Mouse (Mus musculus): ENCODE data around the gene Flt3l. TPM values are rescaled to one million over a fixed set of nuclear protein-coding genes. Genes with fewer than 3 reads are reported as not detected.

Gene Flt3l
- polyA plus RNA-seq, 1 experiment from 2014 or later: 1.7 TPM

DNA sequence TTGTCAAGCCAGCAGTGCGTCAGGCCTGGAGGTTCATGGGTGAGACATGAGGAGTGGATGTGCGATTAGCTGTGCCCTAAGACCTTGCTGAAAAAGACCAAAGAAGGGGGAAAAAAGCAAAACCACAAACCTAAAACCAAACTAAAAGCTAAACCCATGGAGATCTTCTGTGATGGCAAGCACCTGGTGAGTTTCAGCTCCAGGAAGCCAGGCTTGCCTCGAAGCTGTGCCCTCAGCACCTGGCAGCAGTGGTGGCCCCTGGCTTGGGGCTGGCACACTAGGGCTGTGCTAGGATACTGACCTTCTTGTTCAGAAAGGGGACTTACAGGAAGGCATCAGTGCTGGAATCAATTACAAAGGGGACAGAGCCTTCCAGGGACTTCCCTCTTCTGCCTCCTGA, 5.1 kb upstream of the Flt3l start:
- ATAC-seq (ENCODE audit: low FRiP score): no peak
- DNase-seq (ENCODE audit: low spot score): no peak
- no peaks in the 10 kb centered on the region for H3K27me3 ChIP-seq (ENCODE audit: control insufficient read depth, insufficient read depth, low read length)
- H3K4me3 ChIP-seq (replicated peaks; ENCODE audit: low read length): no peak overlapping the region
- H3K27ac ChIP-seq: no peak overlapping the region
- peaks cover 6% of the 10 kb centered on the region; the same call in 1 of the 2 replicates for H3K36me3 ChIP-seq (replicated peaks; ENCODE audit: control insufficient read depth, insufficient read depth)
- 91% methylated on average over 3 of the region's 3 CpGs for WGBS
- H3K4me2 ChIP-seq (replicated peaks): no peak overlapping the region
- no peaks in the 10 kb centered on the region for H3K4me1 ChIP-seq (replicated peaks; ENCODE audit: control insufficient read depth, insufficient read depth, low read length)
- H3K9me3 ChIP-seq (ENCODE audit: control insufficient read depth, low read length): no peaks in the 10 kb centered on the region
- no peak overlapping the region for H3K9ac ChIP-seq

DNA sequence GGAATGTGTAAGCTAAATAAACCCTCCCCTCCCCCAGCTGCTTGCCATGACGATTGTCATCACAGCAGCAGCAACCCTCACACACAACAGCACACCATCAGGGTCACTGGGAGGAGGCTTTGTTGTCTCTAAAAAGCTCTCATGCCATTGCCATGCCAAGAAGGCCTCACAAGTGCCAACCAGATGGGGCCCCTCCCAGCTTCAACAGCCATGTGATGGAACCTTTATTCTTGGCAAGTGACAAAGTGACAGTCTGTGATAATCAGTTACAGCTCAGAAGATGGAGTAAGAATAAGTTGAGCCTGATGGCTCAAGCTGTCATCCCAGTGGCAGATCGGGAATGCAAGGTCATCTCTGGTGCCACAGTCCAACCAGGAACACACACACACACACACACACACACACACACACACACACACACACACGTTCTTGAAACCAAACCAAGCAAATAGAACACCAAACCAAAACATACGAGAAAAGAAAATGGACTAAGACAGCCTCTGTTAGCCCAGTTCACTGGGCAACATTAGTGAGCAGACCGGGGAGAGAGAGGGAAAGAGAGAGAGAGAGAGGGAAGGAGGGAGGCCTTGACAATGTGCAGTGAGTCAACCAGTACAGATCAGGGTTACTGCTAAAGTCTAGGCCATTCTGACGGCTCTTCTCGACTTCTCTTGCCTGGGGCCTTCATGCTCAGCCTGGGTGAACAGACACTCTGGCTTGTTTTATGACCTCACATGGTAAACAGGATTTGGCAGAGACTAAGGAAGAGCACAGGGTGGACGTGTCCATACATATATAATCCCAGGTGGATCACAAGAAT, 3.9 kb upstream of the Flt3l start:
- H3K27ac ChIP-seq: no peak overlapping the region
- no peak overlapping the region for H3K4me3 ChIP-seq (replicated peaks; ENCODE audit: low read length)
- WGBS: 79% methylated on average over 8 of the region's 8 CpGs
- H3K36me3 ChIP-seq (replicated peaks; ENCODE audit: control insufficient read depth, insufficient read depth): peaks cover 6% of the 10 kb centered on the region; the same call in 1 of the 2 replicates
- H3K9ac ChIP-seq: no peak overlapping the region
- ATAC-seq (ENCODE audit: low FRiP score): no peak
- 0 out of 2 replicates have a peak, but pooled peaks cover 6% of the 10 kb centered on the region for H3K4me1 ChIP-seq (replicated peaks; ENCODE audit: control insufficient read depth, insufficient read depth, low read length)
- no peak for DNase-seq (ENCODE audit: low spot score)
- H3K9me3 ChIP-seq (ENCODE audit: control insufficient read depth, low read length): no peaks in the 10 kb centered on the region
- no peak overlapping the region for H3K4me2 ChIP-seq (replicated peaks)
- H3K27me3 ChIP-seq (ENCODE audit: control insufficient read depth, insufficient read depth, low read length): 0 out of 2 replicates have a peak, but pooled peaks cover 5% of the 10 kb centered on the region

DNA sequence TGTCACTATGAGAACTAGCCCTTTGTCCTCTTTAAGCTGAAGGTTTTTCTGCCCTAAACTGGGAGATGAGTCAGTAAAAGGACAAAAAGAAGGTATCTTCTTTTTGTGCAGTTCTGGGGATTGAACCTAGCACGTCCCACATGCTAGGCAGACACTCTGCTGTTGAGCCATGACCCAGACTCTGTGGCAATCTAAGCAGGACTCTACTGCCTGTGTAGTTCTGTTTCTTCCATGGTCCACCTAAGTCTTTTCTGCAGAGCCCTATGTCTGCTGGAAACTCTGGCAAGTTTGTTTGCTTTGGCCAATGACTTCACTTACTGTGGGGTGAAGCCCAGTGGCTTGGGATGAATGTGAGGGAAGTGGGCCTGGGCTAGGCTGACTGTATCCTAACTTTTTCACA, 2.2 kb upstream of the Flt3l start:
- H3K4me2 ChIP-seq (replicated peaks): no peak overlapping the region
- ATAC-seq (ENCODE audit: low FRiP score) (no peak), DNase-seq (ENCODE audit: low spot score) (no peak)
- 0 out of 2 replicates have a peak, but pooled peaks cover 6% of the 10 kb centered on the region for H3K4me1 ChIP-seq (replicated peaks; ENCODE audit: control insufficient read depth, insufficient read depth, low read length)
- H3K4me3 ChIP-seq (replicated peaks; ENCODE audit: low read length): no peak overlapping the region
- H3K9me3 ChIP-seq (ENCODE audit: control insufficient read depth, low read length): no peaks in the 10 kb centered on the region
- H3K9ac ChIP-seq: no peak overlapping the region
- 75% methylated on average over 1 of the region's 1 CpGs for WGBS
- no peak overlapping the region for H3K27ac ChIP-seq
- 0 out of 2 replicates have a peak, but pooled peaks cover 5% of the 10 kb centered on the region for H3K27me3 ChIP-seq (ENCODE audit: control insufficient read depth, insufficient read depth, low read length)
- peaks cover 6% of the 10 kb centered on the region; the same call in 1 of the 2 replicates for H3K36me3 ChIP-seq (replicated peaks; ENCODE audit: control insufficient read depth, insufficient read depth)

DNA sequence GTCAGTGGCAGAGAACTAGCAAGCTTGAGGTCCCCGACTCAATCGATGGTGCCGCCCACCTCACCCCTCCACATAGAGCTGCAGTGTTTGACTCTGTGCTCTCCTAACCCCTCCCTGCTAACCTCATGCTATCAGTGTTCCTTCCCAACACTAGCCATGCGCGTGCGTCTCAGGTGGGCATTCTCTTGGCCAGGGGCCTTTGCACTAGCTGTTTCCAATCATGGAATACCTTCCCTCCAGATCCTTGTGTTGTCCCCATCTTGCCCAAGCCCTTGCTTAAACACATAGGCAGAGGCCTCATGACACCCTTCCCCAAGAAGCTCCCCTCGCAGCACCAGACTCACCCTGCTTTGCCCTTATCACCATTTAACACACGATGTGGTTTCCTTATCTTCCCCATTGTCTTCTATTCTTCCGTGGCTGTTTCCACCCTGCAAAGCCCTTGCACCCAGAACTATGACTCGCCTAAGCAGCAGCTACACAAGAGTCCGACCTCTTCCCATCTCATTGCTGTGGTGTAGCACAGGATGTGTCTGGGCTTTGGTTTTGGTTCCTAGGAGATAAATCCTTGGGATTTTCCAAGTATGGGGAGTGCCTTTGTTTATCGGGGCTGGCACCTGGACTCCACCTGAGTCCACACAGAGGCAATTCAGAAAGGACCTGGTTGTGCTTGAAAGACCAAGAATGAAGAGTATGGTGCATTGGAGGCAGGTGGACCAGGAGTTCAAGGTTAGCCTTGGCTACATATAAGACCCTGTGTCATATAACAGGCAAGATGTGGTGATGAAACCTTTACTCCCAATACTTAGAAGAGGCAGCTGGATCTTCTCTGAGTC, 1.2 kb upstream of the Flt3l start:
- WGBS: 86% methylated on average over 12 of the region's 12 CpGs
- DNase-seq (ENCODE audit: low spot score): no peak
- H3K9me3 ChIP-seq (ENCODE audit: control insufficient read depth, low read length): no peaks in the 10 kb centered on the region
- 0 out of 2 replicates have a peak, but pooled peaks cover 6% of the 10 kb centered on the region for H3K4me1 ChIP-seq (replicated peaks; ENCODE audit: control insufficient read depth, insufficient read depth, low read length)
- ATAC-seq (ENCODE audit: low FRiP score): no peak
- H3K9ac ChIP-seq: no peak overlapping the region
- no peak overlapping the region for H3K27ac ChIP-seq
- no peak overlapping the region for H3K4me3 ChIP-seq (replicated peaks; ENCODE audit: low read length)
- H3K27me3 ChIP-seq (ENCODE audit: control insufficient read depth, insufficient read depth, low read length): 0 out of 2 replicates have a peak, but pooled peaks cover 5% of the 10 kb centered on the region
- H3K36me3 ChIP-seq (replicated peaks; ENCODE audit: control insufficient read depth, insufficient read depth): peaks cover 3% of the 10 kb centered on the region; the same call in 1 of the 2 replicates
- no peak overlapping the region for H3K4me2 ChIP-seq (replicated peaks)

DNA sequence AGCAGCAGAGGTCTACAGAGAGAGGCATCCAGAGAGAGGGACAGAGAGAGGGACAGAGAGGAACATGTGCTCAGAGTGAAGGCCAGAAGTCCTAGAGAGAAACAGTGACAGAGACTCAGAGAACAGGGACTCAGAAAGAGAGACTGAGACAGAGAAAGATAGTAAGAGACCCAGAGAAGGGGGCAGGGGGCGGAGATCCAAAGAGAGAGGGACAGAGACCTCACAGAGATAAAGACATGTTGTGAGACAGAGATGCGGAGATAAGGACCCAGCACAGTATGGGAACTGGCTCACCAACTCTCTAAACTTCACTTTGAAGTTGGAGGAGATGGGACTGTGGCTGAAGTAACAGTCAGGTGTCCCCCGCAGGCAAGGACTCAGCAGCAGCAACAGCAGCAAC, 862 bp downstream of the Flt3l start:
- H3K4me3 ChIP-seq (replicated peaks; ENCODE audit: low read length): no peak overlapping the region
- ATAC-seq (ENCODE audit: low FRiP score): no peak
- WGBS: 86% methylated on average over 3 of the region's 3 CpGs

DNA sequence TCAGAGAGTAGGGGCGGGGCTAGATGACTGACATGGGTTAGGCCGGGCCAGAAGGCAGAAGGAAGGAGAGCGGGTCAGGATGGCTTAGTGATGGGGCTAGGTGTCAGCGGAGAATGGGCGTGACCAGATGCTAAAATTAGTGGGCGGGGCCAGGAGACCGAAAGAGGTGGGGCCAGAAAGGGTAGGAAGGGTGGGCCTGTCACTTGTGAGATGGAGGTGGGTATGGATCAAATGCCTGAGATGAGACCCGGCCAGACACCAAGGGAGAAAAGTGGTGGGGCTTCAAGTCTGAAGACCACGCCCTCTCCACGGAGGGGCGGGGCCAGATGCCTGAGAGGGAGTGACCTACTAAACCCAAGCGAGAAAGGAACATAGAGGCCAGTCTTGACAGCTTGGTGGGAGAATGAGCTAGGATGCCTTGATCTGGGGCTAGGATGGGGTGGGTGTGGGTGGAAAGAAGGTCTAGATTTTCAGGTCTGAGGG, 1.6 kb downstream of the Flt3l start:
- DNase-seq (ENCODE audit: low spot score) (no peak), ATAC-seq (ENCODE audit: low FRiP score) (0 out of 2 replicates have a peak, but pooled peaks have one; percentile 14)
- Histone ChIP-seq H3K4me2 (replicated peaks) (no peak overlapping the region), H3K4me1 (replicated peaks; ENCODE audit: control insufficient read depth, insufficient read depth, low read length) (0 out of 2 replicates have a peak, but pooled peaks cover 6% of the 10 kb centered on the region), H3K9me3 (ENCODE audit: control insufficient read depth, low read length) (no peaks in the 10 kb centered on the region), H3K36me3 (replicated peaks; ENCODE audit: control insufficient read depth, insufficient read depth) (no peaks in the 10 kb centered on the region), H3K27ac (no peak overlapping the region), H3K27me3 (ENCODE audit: control insufficient read depth, insufficient read depth, low read length) (0 out of 2 replicates have a peak, but pooled peaks cover 5% of the 10 kb centered on the region), H3K4me3 (replicated peaks; ENCODE audit: low read length) (no peak overlapping the region), H3K9ac (no peak overlapping the region)
- 6% methylated on average over 12 of the region's 12 CpGs for WGBS

More for the DNA sequence above, 862 bp downstream of the Flt3l start:
- no peak for DNase-seq (ENCODE audit: low spot score)
- Histone ChIP-seq H3K4me2 (replicated peaks) (peak overlapping the region; percentile 62; the same call in 1 of the 2 replicates), H3K27ac (no peak overlapping the region), H3K27me3 (ENCODE audit: control insufficient read depth, insufficient read depth, low read length) (0 out of 2 replicates have a peak, but pooled peaks cover 5% of the 10 kb centered on the region), H3K9ac (no peak overlapping the region), H3K36me3 (replicated peaks; ENCODE audit: control insufficient read depth, insufficient read depth) (no peaks in the 10 kb centered on the region), H3K9me3 (ENCODE audit: control insufficient read depth, low read length) (no peaks in the 10 kb centered on the region), H3K4me1 (replicated peaks; ENCODE audit: control insufficient read depth, insufficient read depth, low read length) (0 out of 2 replicates have a peak, but pooled peaks cover 6% of the 10 kb centered on the region)

DNA sequence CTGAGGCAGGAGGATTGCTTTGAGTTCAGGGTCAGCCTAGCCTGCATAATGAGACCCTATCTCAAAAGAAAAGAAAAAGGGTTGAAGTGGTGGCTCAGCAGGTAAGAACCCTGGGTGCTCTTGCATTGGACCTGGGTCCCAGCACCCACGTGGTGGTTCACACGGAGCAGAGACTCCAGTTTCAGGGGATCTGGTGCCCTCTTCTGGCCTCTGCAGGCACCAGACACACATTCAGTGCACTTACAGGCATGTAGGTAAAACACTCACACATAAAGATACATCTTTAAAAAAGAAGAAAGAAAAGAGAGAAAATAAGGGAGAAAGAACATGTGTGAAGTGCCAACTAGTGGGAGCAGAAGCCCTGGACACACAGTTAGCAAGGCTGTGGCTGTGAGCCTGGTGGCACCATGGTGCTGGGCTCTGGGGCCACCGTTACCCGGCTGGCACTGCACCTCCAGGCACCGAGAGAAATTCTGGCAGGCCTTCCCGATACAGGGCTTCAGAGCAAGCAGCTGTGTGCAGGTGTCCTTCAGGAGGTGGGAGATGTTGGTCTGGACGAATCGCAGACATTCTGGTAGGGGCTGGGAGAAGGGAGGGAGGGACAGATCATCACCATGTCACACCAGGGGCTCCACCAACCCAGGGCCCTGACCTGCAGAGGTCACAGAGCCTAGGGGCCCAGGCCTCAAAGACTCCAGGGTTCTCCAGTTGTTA, 2.6 kb downstream of the Flt3l start:
- Histone ChIP-seq H3K4me3 (replicated peaks; ENCODE audit: low read length) (no peak overlapping the region), H3K36me3 (replicated peaks; ENCODE audit: control insufficient read depth, insufficient read depth) (no peaks in the 10 kb centered on the region), H3K9me3 (ENCODE audit: control insufficient read depth, low read length) (no peaks in the 10 kb centered on the region), H3K27ac (no peak overlapping the region), H3K4me1 (replicated peaks; ENCODE audit: control insufficient read depth, insufficient read depth, low read length) (peaks cover 11% of the 10 kb centered on the region; the same call in 1 of the 2 replicates), H3K27me3 (ENCODE audit: control insufficient read depth, insufficient read depth, low read length) (0 out of 2 replicates have a peak, but pooled peaks cover 5% of the 10 kb centered on the region), H3K9ac (no peak overlapping the region), H3K4me2 (replicated peaks) (no peak overlapping the region)
- WGBS: 82% methylated on average over 8 of the region's 8 CpGs
- no peak for ATAC-seq (ENCODE audit: low FRiP score)
- DNase-seq (ENCODE audit: low spot score): no peak

DNA sequence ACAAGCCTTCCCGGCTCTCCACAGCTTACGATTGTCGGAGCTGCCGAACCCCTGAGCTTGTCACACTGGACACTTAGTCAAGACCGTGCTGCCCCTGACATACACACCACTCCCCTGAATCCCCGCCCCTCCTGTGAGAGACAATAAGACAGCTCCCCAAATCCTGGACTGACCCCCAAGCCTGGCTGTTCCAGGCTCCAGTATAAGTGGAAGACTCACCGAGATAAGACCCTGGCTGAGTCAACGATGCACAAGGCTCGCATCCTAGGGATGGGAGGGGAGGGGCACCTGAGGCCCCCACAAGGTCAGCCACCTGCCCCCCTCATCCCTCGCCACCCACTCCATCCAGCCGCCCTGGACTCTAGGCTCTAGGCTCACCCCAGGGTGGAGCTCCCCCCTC, 4.4 kb downstream of the Flt3l start:
- H3K4me1 ChIP-seq (replicated peaks; ENCODE audit: control insufficient read depth, insufficient read depth, low read length): peaks cover 20% of the 10 kb centered on the region
- 0 out of 2 replicates have a peak overlapping the region, but pooled peaks have one; percentile 8 for H3K9ac ChIP-seq
- WGBS: 81% methylated on average over 11 of the region's 11 CpGs
- DNase-seq (ENCODE audit: low spot score) (no peak), ATAC-seq (ENCODE audit: low FRiP score) (no peak)
- H3K4me2 ChIP-seq (replicated peaks): no peak overlapping the region
- no peak overlapping the region for H3K4me3 ChIP-seq (replicated peaks; ENCODE audit: low read length)
- no peaks in the 10 kb centered on the region for H3K9me3 ChIP-seq (ENCODE audit: control insufficient read depth, low read length)
- H3K27me3 ChIP-seq (ENCODE audit: control insufficient read depth, insufficient read depth, low read length): 0 out of 2 replicates have a peak, but pooled peaks cover 5% of the 10 kb centered on the region
- H3K27ac ChIP-seq: no peak overlapping the region
- H3K36me3 ChIP-seq (replicated peaks; ENCODE audit: control insufficient read depth, insufficient read depth): peaks cover 7% of the 10 kb centered on the region
